Mouse (Mus musculus) cerebellum, adult 2 months (tissue): ENCODE data around the gene Cep57l1.

Experiments
- CTCF ChIP-seq: fragments of 200-500 bp; IDR thresholded peaks from 2 replicates; pipeline ENCODE4 v1.5.1; 2011; ENCODE audit warnings: low read depth, mild to moderate bottlenecking, control low read depth, low read length, moderate library complexity, borderline replicate concordance; ENCODE audit not compliant: insufficient read depth
- POLR2A ChIP-seq: fragments of 200-500 bp; IDR thresholded peaks from 2 replicates; pipeline ENCODE4 v1.6.1; 2011; ENCODE audit warnings: low read length, control low read depth, borderline replicate concordance; ENCODE audit not compliant: insufficient read depth

DNA sequence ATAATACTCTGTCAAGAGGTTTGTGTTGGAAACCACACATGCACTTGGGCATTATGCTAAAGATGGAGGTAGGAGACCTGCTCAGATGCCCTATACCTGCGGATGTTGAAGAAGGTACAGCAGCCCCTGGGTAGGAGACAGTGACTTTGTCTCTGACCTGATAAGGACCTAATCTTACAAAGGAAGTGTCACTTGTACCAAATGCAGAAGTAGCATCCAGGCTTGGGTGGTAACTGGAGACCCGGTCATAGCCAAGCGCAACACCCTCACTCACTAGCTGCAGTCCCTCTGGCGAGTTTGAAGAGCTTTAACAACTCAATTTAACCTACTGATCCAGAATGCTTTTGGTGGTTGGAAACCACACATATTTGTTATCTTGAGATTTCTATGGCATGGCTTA, 18.1 kb upstream of the Cep57l1 start:
- TF ChIP-seq CTCF (no peak), POLR2A (no peak)
